Mouse (Mus musculus): ENCODE measurements around the gene Zfp638.
"Not testable (repeated sequence)": the region's sequence is repeated elsewhere in the genome, so short reads cannot be mapped to it uniquely, and the experiment has no call there.

Gene Zfp638

DNA sequence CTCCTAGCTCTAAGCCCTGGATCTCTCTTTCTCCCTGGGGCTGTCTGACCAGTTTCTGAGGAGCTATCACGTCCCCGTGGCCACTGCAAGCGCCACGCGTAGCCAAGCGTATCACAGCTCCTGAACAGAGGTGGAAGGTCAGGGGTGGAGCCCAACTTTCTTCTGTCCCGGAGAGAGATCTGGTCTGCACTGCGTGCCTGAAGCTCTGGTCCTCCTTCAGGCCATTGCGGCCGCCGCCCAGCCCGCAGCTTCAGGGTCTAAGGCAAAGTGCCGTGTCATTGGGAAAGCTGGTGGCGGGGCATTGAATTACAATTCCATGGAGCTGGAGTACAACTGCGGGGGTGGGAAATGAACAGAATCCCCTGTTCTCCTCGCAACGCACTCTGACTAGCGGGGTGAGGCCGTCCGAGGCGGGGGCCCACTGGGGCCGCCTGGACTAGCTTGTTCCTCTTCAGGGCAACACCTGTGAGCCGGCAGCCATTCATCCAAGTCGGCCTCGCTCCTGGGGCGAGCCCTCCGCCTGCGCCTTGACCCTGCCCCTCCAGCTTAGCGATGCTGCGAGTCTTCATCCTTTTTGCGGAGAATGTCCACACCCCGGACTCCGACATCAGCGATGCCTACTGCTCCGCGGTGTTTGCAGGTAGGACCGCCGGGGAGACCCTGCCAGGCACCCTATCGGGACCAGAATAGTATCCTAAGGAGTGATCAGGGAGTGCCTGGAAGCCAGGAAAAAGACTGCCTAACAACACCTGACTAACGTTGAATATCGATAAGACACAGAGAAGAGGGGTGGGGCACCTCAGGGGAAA, 141.7 kb downstream of the Zfp638 start, which contains the start of gene Dysf:
Gene Dysf (plus strand): TSS at position 228 of the 809 bp plus-strand sequence.
- in situ Hi-C loops (cut with MboI; ENCODE audit: unreplicated experiment in 2 of 2), result no loop called here

DNA sequence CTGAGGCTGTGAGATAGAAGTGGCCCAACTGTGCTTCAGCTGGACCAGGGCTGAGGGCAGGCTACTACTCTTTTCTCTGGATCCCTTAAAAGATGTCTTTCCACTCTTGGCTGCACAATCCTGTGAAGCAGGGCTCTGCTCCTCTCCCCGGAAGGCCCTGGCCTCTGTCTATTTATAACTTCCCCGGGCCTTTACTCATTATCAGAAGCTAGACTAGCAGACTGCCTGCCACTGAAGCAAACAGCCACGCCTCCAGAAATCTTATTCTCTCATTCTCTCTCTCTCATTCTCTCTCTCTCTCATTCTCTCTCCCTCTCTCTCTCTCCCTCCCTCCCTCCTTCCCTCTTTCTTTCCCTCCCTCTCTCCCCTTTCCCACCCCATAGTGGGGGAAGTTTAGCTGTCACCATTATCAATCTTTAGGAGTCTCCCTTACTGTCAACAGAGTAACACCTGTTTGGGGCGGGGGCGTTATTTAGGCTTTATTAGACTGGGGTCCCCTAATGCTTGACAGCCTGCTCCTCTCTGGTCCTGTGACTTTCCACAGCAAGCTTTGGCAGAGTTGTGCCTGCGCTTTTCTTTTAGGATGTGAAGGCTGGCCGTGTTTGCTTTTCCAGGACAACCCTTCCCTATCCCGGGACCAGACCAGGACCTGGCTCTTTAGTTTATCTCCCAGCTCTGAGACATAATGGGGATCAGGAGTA, 142.4 kb downstream of the Zfp638 start:
- in situ Hi-C loops (cut with MboI; ENCODE audit: unreplicated experiment in 2 of 2), result no loop called here

DNA sequence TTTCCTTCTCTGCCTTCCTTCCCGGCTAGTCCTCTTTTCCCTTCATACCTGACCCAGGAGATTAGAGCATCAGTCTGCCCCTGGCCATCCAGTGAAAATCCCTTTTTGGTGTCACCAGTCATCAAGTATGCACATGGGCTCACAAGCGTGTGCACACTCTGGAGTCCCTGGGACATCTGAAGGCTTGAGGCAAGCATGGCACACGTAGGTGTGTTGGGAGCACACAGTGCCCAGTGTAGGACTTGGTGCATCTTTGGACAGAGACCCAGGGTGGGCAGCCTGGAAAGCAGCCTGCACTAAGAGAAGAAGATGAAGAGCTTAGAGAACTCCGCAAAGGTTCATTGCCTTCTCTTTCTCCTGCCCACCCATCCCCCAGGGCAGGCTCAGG, 143.0 kb downstream of the Zfp638 start:
- in situ Hi-C loops (cut with MboI; ENCODE audit: unreplicated experiment in 2 of 2), result no loop called here

DNA sequence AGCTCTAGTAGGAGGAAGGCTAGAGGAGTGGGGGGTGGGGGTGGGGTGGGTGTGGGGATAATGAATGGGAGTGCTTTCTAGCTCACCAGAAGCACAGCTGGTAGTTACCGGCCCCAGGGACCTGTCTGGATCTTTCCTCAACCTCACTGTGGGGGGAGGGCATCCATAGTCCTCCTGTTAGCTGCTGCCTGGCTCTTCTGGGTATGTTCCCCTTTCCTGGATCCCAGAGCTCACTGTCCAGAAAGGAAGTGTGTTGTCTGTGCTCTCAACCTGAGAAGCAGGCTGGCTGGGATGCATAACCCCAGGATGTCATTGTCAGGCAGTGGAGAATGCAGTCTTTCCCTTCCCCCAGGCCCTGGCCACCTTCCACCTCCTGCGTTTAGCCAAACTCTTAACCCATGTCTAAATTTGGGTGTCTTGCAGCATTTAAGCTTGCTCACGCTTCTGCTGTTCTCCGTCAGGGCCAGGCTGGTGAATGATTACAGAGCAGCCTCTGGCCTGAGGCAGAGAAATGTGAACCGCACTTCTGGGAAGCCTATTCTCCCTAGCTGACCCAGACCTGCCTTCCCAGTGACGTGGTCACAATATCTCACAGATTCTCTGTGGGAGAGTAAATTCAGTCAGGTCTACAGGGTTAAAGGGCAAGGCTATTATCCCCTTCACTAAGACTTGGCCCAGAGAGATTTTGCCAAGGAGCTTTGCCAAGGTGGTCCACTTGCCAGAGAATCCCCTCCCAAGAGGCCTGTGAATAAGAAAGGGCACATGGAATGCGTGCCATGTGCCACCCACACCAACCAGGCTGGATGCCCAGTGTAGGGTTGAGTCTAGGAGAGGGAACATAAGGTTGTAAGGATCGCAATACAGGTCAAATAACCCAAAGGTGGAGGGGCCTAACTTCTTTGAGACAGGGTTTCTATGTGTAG, 143.7 kb downstream of the Zfp638 start:
- in situ Hi-C loops (cut with MboI; ENCODE audit: unreplicated experiment in 2 of 2), result no loop called here

DNA sequence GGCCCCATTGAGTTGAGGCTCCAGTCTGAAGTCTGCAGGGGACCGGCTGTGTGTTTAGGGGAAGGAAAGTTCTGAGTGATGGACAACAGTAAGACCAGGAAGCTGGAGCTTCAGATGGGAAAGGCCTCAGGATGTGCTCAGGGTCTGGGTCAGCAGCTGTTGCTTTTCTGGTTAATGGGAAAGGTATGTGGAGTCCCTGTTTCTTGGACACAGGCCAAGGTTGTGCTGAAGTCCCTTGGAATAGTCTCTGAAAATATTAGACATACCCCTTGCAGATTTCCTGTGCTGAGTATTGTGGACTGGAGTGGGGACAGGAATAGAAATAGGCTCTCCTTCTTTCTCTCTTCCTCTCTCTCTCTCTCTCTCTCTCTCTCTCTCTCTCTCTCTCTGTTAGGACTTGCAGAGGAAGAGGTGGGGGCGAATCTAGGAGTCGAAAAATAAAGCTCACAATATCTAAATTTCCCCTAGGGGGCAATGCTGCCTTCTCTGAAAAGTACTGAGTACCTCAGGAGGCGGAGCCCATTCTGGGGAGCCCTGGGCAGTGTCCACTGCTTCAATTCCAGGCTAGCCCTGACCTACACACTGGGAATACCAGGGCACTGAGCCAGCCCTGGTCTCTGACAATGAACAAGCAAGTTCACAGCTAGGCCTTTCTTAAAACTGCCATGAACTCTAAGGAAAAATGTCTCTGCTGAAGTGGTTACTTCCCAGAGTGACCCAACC, 148.2 kb downstream of the Zfp638 start:
- in situ Hi-C loops (cut with MboI; ENCODE audit: unreplicated experiment in 2 of 2), result not testable (repeated sequence)

DNA sequence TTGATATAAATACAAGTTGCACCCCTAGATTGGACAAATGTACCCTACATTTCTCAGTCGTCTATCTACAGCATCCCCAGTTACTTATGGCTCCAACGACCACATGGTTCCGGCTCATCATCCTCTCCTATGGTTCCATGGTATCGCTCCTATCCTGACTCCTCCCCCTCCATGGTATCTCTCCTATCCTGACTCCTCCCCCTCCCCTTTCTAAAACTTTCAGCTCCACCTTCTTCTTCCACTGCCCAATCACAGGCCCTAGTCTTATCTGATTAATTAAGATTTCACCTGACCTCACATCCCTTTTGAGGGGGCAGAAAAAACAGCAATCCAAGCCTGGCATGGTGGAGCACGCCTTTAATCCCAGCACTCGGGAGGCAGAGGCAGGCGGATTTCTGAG, 149.9 kb downstream of the Zfp638 start:
- in situ Hi-C loops (cut with MboI; ENCODE audit: unreplicated experiment in 2 of 2), result no loop called here

DNA sequence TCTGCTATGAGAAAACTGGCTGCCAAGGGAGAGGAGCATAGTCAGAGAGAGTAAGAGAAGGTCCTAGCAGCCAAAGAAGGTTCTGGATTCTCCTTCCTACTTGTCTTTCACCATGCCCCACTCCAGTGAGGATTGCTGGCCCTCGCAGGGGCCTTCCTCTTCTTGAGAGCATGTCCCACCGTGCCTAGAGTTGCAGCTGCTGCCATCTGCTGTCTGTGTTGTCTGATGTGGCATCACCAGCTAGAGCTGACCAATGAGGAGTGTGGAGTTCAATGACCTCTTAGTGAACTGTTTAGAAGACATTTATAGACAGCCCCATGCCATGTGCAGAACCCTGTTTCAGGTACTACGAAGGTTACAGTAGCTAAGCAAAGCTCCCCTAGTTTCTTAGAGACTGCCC, 150.5 kb downstream of the Zfp638 start:
- in situ Hi-C loops (cut with MboI; ENCODE audit: unreplicated experiment in 2 of 2), result no loop called here

DNA sequence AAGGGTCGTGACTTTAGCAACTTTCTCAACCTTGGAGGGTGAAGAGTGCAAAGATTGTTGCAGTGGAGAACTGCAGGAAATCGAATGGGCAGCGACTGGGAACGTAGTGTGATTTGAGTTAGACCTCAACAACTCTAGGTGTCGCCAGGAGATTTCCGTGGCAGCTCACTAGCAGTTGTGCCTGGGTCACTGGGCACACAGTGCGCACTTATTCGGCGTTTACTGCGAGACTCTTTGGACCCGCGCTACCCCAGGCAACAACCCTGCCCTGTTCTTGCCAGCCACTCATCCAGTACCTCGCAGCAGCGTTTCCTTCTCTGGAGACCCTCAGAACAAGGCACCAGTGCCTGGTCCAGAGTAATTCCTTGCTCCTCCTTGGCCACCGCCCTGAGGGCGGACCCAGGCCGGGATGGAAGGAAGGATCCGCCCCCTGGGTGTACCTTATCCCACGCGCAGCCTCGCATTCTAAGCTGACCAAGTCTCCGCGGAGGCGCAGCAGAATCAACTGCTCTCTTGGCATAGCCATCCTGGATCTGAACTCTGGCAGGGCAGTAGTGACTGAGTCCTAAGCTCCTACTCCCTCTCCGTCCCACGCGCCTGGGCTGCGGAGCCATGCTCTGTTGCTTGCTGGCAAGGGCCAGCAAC, 152.1 kb downstream of the Zfp638 start:
- in situ Hi-C loops (cut with MboI; ENCODE audit: unreplicated experiment in 2 of 2), result no loop called here

DNA sequence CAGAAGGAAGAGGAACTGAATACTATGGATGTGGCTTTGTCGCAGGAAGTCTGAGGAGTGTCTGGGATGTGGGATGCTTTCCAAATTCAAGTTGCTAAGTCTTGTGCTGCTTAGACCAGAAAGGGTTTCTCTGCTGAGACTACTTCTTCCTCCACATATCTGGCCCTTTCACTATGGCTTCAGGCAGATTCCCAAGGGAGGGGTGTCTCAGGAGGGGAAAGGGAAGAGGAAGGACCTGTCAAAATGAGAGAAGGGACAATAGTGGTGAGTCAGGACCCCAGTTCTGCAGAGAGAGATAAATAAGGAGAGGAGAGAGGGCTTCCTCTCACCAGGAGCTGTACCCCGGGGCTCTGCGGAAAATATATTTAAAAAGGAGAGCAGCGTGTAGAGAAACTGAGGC, 153.1 kb downstream of the Zfp638 start:
- in situ Hi-C loops (cut with MboI; ENCODE audit: unreplicated experiment in 2 of 2), result no loop called here

DNA sequence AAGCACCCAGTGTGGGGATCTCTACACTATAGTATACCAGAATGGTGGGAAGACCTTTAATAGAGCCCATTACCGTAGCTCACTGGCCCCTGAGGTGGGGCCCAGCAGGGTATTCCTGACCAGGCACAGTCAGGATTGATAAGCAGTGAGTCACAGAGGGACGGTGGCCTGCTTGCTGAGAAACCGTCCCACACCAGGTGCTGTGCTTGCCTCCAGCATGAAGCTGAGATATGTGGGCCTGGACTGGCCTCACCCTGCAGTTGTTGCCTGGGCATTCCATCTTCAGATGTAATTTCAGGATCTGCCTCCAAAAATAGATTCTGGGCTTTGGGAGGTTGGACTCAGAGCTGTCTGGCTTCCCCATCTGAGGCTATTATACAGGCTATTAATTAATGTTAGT, 155.1 kb downstream of the Zfp638 start:
- in situ Hi-C loops (cut with MboI; ENCODE audit: unreplicated experiment in 2 of 2), result no loop called here

DNA sequence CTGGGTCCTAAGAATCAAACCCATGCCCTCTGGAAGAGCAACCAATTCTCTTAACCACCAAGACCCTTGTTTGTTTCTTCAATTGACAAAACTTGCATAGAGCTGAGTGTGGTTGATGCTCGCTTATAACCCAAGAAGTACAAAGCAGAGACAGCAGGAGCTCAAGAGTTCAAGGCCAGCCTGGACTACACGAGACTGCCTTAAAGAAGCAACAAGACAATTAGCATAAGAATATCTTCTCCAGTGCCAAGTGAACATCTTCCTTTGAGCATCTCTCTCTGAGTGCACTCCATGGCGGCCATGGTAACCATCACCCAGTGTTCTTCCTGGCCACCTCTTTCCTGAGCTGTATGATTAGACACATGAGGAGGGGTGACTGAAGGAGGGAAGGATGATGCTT, 158.7 kb downstream of the Zfp638 start:
- in situ Hi-C loops (cut with MboI; ENCODE audit: unreplicated experiment in 2 of 2), result no loop called here

DNA sequence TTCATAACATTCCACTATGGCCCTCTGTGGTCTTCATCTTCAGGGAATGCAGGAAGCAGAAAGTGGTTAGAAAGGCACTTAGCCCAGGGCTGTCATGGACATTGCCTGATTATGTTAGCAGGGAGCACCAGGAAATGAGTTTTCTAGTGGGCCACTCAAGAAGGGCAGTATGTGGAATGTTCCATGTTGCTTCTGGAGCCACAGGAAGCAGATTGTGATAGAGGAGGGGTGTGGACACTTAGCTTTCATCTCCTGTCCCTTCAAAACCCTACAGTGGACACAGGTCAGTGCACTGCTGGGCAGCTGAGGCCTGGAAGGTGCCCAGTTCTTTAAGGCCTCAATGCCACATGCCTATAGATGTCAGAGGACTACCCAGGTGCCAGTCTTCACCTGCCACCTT, 161.9 kb downstream of the Zfp638 start:
- in situ Hi-C loops (cut with MboI; ENCODE audit: unreplicated experiment in 2 of 2), result no loop called here

DNA sequence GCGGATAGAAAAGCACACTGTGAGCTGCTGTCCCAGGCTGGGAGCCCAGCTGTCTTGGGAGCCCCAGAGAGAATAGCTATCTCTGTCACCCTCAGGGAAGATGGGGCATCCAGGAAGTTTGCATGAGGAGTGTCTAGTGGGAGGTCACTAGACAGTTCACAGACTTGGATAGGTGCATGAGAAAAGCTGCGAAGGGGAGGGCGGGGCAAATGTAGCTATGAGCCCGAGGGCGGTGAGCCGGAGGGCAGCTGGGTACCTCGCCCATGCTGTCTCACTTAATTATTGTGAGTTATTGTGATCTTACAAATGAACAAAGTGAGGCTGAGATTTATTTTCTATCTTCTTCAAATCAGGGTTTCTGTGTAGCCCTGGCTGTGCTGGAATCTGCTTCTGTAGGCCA, 162.9 kb downstream of the Zfp638 start:
- in situ Hi-C loops (cut with MboI; ENCODE audit: unreplicated experiment in 2 of 2), result no loop called here

DNA sequence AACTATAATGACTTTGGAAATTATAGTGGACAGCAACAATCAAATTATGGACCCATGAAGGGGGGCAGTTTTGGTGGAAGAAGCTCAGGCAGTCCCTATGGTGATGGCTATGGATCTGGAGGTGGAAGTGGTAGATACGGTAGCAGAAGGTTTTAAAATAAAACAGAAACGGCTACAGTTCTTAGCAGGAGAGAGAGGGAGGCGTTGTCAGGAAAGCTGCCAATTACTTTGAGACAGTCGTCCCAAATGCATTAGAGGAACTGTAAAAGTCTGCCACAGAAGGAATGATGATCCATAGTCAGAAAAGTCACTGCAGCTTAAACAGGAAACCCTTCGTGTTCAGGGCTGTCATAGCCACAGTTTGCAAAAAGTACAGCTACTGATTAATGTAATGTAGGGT, 165.6 kb downstream of the Zfp638 start:
- in situ Hi-C loops (cut with MboI; ENCODE audit: unreplicated experiment in 2 of 2), result not testable (repeated sequence)
